Mouse (Mus musculus) naive thymus-derived CD4-positive, alpha-beta T cell, adult 2 months (primary cell): ENCODE measurements around the gene Spryd3.
"Not testable (repeated sequence)": the region's sequence is repeated elsewhere in the genome, so short reads cannot be mapped to it uniquely, and the experiment has no call there.

Experiments
- DNase-seq: peaks from one replicate; pipeline ENCODE4 v3.0.0-alpha.2; 2011; ENCODE audit warnings: low read depth

Spryd3 gene

DNA sequence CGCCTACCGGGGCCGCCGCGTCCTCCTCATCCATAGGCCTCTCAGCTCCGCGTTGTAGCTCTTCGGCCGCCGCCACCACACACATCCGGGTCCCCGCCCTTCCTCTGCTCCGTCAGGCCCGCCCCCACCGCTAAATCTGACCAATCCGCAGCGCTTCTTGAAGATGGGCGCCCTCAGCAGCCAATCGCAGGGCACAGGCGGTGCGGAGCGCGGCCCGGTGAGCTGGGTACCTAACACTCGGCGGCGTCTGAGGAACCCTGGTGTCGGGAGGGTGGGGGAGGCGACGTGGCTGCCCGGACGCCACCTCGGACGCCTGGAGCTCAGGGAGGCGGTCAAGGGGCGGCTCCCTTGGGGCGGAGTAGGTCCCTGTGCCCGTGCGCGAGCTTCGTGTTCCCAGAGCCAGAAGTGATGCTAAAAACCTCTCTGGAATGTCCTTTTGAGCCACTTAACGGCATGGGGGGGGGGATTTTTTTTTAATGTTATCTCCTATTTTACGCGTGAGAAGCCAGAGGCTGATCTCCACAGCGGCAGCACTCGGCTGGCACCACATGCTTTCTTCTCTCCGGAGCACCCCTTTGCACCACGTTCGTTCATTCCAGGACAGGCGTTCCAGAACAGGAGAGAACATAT, at the start of gene Spryd3:
Gene Spryd3, minus strand, starts transcription at position 106 of the 630 bp plus-strand sequence.
- peak; percentile 98 for DNase-seq

DNA sequence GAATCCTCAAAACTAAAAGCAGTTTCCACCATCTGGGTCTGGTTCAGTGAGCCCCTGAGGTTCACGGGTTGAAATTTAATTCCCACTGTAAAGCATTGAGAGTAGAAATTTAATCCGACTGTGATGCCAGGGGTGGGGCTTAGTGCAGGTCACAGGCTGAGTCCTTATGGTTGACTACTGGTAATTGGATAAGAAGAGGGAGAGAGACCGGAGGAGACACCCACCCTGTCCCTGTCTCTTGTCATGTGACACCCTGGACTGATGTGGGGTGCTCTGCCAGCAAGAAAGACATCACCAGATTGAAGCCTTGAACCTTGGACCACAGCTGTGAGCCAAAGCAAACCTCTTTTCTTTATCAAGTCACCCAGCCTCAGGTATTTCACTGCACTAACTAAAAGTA, 47.0 kb upstream of the Spryd3 start:
- DNase-seq: no peak

DNA sequence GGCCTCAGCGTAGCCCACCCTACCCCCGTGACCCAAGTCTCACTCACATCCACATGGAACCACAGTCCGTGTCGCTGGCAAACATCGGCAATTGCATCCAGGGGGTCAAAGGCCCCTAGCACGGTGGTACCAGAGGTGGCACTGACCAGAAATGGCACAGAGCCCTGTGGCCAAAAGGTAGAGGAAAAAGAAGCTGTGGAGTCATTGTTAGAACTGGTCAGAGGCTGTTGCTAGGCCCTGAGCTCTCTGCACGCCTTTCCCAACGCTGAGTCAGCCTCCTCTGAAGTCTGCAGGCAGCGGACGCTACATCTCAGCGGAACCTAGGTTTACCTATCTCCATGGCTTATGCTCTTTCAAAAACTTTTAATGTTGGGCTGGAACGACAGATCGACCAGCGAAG, 43.9 kb upstream of the Spryd3 start:
- no peak for DNase-seq

DNA sequence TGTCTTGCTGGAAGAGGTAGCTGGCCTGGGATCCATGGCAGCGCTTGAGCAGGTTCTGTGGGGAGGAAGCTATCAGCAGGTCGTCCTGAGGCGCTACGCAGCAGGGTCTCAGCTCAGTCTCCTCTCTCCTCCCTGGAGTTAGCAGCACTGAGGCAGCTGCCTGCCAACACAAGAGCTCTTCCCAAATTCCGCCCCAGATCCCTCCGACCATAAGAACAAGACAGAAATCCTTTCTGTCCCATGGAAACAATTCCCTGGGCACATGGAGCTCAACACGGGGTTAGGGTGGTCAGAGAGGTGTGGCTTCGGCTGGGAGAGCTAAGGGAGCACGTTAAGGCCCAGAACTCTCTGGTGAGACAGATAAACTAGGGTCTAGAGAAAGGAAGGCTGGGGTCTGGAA, 43.1 kb upstream of the Spryd3 start:
- DNase-seq: no peak

DNA sequence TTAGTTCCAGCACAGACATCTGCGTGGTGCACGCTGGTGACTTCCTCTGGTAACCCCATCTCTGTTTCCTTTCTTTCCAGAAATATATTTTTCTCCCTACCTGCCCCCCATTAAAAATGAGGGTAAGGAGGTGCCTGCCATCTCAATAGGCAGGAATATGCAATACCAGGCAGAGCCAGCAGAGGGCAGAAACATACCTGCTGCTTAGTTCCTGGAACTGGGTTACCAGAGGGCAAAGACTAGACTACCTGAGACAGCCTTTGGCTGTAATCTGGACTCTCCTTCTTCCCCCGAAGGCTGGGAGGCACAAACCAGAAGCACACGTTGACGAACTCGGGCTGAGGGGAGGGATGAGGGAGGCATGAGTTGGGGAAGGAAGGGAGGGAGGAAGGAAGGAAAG, 42.2 kb upstream of the Spryd3 start:
- peak; percentile 90 for DNase-seq

DNA sequence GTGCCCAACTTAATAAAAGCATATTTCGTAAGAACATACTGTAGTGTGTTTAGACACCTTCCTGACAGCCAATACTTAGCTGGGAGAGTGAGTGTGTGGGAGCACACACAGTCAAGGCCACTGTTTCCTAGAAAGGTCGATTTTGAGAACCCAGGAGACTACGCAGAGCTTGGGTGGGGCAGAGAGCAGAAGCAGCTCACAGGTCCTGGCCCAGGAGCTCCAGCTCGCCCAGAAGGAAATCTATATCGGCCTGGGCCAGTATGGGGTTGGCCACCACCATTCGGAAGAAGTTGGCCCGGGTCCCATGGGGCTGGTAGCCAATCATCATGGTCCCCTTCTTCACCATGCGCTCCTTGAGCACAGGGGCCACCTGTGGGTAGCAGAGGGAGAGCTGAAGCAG, 41.4 kb upstream of the Spryd3 start:
- no peak for DNase-seq

DNA sequence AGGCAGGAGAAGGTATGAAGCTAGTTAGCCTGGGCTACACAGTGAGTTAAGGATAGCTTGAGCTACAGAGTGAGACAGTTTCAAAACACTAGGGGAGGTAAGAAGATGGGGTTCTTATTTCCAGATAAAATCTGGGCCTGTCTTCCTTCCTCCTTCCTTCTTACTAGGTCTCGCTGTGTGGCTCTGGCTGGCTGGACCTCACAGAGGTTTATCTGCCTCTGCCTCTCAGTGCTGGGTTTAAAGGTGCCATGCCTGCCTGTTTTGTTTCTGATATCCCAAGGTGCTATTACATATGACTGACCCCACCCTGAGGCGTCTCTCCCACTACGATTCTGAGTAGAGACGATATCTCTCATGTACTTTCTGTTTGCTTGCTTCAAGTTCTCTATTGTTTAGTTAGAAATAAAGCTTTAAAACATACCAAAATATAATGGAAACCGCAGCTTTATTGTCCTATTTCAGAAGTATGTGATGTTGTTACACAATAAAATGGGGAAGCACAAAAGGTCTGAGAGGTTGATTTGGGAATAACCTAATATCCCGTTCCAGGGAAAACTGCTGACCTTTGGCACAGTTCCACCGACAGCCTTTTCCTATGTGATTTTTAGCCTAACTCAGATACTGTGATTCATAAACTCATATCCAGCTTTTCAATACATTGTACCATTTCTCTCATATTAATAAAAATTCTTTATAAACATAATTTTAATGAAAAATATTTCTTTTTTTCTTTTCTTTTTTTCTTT, 40.7 kb upstream of the Spryd3 start:
- no peak for DNase-seq

DNA sequence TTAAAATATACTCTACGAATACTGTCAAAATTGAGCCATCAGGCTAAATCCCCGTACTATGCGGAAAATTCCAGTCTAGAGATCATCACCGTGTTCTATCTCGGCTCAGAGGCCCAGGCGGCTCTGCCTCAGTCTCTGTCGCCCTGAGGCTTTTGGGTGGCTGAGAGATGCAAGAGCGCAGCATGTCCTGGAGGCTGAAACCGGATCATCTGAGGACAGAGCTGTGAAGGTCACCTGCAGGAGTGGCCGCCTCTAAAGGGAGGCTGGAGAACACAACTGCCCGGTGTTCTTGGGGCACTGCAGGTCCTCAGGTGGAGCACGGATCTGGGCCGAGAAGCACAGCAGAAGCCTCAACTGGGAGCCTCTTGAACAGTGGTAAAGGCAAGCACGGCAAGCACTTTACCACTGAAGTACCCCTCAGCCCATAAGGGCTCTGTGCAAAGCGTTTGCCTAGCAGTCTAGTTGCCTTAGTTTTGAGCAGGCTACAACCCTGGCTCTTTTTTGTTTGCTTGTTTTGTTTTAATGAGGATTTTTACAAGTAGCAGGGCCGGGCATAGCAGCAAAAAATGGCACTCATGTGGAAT, 39.8 kb upstream of the Spryd3 start:
- DNase-seq: no peak

DNA sequence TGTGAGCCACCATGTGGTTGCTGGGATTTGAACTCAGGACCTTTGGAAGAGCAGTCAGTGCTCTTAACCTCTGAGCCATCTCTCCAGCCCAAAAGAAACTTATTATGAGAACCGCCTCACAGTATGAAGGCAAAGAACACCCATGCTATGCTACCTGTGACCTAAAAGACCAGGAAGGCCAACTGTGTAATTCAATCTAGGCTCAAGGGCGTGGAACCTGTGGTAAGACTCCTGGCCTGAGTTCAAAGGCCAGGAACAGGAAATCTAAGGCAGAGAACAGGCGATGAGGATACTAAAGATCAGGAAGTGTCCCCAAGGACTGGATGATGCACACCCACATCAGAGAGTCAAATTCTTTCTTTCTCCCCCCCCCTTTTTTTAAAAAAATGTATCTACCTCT, 37.5 kb upstream of the Spryd3 start:
- no peak for DNase-seq

DNA sequence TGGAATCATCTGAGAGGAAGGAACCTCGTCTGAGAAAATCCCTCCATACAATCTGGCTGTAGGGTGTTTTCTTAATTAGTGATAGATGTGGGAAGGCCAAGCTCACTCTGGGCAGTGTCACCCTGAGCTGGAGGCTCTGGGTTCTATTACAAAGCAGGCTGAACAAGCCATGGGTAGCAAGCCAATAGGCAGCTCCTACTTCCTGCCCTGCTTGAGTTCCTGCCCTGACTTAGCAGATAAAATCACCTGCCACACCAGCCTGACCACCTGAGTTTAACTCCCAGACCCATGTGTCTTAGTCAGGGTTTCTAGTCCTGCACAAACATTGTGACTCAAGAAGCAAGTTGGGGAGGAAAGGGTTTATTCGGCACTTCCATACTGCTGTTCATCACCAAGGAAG, 33.0 kb upstream of the Spryd3 start:
- no peak for DNase-seq

DNA sequence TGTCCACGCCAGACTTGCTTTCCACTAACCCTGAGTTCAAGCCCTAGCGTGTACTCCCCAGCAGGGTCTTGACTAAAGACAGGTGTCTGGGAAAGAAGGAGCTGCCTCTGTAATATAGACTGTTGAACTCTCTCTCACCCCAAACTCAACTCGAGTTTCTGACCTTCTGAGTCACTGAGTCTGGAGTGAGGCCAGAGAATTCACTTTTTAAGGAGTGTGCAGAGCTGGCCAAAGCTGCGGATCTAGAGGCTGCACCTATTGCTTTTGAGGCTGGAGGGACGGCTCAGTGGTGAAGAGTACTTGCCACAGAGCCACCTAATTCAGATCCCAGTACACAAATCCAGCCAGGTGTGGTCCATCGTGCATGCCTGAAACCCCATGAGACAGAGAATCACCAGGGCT, 31.6 kb upstream of the Spryd3 start:
- DNase-seq: no peak

DNA sequence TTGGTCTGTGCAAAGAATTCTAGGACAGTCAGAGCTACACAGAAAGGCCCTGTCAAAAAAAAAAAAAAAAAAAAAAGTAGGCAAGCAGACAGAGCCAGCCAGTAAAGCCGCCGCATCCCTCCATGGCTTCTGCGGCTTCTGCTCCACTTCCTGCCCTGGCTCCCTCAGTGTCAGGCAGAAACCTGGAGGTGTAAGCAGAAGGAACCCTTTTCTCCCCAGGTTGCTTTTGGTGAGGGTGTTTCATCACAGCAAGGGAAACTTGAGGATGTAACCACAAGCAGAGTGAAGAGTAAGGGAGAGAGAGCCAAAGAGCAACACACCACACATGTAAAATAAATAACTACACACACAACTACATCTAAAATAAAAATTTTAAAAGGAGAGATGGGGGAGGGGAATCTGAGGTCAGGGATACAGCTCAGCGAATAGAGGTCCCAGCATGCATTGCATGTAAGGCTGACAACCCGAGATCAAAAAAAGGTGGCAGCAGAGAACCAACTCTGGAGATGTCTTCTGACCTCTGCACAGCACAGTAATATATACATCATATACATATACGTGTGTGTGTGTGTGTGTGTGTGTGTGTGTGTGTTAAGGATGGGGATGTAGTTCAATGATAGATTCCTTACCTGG, 29.6 kb upstream of the Spryd3 start:
- DNase-seq: peak; percentile 70

DNA sequence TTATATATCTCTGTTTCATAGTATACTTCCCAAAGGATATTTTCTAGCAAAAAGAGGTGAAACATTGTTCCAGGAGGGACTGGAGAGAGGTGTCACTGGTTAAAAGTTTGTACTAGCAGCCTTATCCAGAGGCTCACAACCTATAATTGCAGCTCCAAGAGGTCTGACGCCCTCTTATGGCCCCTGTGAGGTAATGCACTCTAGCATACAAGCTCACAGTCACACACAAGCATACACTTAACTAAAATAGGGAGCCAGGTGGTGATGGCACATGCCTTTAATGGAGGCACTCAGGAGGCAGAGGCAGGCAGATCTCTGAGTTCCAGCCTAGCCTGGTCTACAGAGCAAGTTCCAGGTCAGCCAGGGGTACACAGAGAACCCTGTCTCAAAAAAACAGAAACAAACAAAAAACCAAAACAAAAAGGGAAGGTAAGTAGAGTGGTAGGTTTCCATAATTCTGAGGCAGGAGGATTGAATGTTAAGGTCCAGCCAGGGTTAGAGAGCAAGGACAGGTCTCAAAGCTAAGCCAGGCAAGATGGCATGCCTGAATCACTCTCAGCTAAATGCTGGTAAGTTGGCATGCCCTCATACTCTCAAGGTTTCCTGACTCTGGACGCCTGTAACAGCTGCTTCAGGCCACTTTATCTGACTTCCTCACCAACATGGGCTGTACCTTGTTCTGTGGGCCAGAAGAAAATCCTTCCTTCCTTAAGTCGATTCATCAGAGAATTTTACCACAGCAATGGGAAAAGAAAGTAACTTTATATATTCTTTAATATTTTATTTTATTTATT, 28.1 kb upstream of the Spryd3 start:
- no peak for DNase-seq

DNA sequence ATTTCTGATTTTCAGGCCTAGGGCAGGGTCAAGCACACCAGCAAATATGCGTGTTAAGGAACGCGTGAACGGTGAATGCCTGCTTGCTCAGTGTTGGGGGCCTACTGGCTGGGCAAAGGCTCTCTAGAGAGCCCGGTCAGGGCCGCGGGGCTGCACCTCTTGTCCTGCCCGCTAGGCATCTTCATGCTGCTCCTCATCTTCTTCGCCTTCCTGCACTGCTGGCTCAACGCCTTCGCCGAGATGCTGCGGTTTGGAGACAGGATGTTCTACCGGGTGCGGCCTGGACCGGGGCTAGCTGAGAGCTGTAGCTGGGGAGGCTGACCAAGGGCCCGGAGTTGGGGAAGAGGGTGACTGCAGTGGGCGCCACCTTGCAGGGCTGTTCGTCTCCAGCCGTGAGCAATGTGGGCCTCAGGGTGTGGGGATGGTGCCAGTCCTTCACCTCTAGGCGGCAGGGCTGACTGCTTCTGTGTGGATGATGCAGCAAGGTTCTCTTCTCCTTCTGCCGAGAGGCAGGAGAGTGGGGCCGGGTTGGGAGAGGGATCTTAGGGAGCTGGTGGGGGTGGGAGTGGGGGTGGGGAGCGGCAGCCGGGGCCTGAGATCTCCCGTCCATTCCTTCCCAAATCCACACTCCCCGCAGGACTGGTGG, 24.5 kb upstream of the Spryd3 start:
- DNase-seq: no peak

DNA sequence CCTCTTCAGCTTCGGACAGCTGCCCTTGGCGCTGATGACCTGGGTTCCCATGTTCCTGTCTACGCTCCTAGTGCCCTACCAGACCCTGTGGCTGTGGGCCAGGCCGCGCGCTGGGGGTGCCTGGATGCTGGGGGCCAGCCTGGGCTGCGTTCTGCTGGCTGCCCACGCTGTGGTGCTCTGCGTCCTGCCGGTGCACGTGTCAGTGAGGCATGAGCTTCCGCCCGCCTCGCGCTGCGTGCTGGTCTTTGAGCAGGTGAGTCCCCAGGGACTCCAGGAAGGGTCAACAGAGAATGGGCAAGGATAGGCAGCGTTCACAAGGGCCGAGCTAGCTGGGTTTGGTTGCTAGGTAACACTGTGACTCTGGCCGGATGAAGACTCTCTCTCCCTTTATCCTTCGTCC, 20.8 kb upstream of the Spryd3 start:
- DNase-seq: no peak

DNA sequence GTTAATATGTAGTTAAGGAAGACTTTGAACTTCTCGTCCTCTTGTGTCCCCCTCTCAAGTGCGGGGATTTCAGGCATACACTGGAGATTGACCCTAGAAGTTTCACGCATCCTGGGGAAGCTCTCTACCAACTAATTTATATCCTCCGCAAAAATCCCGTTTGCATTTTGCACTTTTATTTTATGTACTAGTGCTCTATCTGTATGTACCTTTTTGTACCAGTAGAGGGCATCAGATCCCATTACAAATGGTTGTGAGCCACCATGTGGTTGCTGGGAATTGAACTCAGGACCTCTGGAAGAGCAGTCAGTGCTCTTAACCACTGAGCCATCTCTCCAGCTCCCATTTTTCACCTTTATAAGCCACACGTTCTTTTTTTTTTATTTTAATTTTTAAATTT, 19.0 kb upstream of the Spryd3 start:
- DNase-seq: not testable (repeated sequence)

DNA sequence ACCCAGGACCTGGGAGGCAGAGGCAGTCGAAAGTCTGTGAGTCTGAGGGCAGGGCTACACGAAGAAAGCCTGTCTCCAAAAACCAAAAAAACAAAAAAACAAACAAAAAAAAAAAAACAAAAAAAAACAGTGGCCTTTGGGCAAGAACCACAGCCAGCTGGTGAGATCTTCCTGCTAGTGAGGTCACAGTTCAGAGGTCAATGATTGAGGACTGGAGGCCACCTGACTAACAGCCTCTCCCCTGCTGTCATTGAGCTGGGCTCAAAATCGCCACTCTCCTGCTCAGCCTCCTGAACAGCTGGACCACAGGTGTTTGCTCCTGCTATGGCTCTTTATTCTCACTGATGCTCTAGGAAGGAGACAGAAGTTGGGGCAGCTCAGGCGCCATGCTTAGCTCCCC, 16.6 kb upstream of the Spryd3 start:
- DNase-seq: no peak

DNA sequence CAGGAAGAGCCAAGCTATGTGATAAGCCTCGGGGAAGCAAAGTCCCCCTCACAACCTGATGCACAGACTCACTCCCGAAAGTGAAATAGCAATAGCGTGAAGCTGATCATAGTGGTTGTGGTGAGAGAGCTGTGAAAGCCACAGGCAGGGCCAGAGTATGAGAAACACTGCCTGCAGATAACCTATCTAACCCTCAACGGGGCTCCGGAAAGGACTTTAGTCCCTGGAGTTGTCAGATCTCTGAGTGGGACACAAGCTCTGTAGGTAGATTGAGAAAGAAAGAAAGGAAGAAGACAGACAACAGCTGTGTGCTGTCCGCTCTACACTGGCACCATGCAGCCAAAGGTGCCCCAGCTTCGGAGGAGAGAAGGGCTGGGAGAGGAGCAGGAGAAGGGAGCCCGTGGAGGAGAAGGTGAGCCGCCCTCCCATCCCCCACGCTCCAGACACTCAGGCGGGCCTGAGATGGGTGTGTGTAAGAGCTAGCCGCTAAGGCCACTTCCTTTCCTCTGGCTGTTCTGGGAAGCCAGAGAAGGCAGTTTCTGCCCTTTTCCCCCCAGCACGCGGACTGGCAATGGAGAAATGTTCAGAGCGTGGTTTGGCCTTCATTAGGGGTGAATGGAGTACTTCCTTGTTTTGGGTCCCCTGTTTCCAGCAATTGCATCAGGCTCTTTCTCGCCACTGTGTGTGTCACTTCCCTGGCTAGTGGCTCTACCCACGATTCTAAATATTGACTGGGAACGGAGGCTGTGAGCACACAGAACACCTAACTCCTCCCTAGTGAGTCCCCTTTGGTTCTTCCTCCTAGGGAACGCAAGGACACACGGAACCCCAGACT, 14.5 kb upstream of the Spryd3 start, which contains the start of gene Soat2:
Gene Soat2, plus strand, starts transcription at position 226 of the 835 bp plus-strand sequence.
- DNase-seq: peak; percentile 36

DNA sequence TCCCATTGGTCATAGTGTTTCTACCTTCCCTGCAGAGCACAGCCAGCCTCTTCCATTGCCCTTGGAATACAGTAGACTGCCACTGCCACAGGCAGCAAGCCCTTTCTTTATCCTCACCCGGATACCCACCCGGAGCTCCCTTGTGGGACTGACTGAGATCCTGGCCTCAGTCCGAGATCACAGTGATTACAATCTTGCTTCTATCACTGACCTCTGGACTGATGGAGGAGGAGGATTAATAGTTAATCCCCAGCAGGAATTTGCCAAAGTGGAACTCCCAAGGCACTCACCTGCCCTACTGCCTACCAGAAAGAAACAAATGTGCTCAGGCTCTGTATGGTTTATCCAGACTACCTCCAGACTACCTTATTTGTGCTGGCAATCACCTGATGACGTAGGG, 13.5 kb upstream of the Spryd3 start:
- no peak for DNase-seq

DNA sequence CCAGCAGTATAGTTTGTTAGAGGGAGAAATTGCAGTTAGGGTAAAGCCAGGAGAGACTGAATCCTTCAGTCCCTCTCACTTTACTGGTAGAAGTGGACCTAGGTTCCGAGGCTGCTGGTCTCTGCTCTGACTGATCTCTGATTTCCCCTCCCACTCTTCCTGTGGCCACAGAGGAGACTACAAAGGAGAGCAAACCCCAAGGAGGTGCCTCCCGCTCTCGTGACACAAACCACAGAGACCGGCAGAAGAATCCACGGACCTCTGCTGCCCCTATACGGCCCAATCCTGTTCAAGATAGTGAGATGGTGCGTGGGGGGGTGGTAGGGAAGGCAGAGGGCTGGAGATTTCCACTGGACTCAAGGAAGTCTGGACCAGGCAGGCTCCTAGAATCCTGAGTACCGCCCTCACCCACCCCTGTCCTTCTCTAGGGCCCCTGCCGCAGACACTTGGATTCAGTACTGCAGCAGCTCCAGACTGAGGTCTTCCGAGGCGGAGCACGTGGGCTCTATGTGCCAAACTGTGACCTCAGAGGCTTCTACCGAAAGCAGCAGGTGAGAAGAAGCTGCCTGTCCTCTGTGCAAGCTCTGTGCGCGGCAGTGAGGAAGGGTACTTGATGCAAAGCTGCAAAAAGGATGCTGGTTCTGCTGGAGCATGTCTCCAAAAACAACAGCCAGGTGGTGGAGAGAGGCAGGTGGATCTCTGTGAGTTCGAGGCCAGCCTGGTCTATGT, 11.8 kb upstream of the Spryd3 start:
- DNase-seq: peak; percentile 27
